Mouse (Mus musculus): ENCODE measurements at regions not wholly inside any gene's neighbourhood (a gene's known extent, or its start where the extent isn't known, plus 50 kb on each side); places are given as distances from the start of the nearest gene placed in this dataset.

- TF ChIP-seq ZC3H11A (IDR thresholded peaks at IDR 0.05; ENCODE audit: low read depth, low read length) (no peak), USF1 (IDR thresholded peaks at IDR 0.05; ENCODE audit: low read depth, low read length) (no peak), CTCF (conservative IDR thresholded peaks at IDR 0.05 in 1 of 2, IDR thresholded peaks at IDR 0.05 in 1 of 2; ENCODE audit: low read depth in 2 of 2, low read length in 2 of 2) (no peak), SMC3 (IDR thresholded peaks at IDR 0.05; ENCODE audit: low read depth, low read length) (no peak), POLR2A (IDR thresholded peaks at IDR 0.05; ENCODE audit: low read depth, low read length) (no peak), CHD2 (IDR thresholded peaks at IDR 0.05; ENCODE audit: low read length) (no peak), MAZ (IDR thresholded peaks at IDR 0.05; ENCODE audit: low read depth, low read length) (no peak), MEF2A (IDR thresholded peaks at IDR 0.05; ENCODE audit: borderline replicate concordance, low read depth, low read length) (no peak), ZNF384 (IDR thresholded peaks at IDR 0.05; ENCODE audit: low read depth, low read length) (no peak), MAX (IDR thresholded peaks at IDR 0.05; ENCODE audit: low read length) (no peak), E2F4 (IDR thresholded peaks at IDR 0.05; ENCODE audit: insufficient replicate concordance, low read depth, low read length) (no peak), TBP (conservative IDR thresholded peaks at IDR 0.05; ENCODE audit: low read depth, low read length) (no peak)
Measured at GRCm38 (mm10) chr6:81611980-81612379, 311.5 kb upstream of the Gcfc2 start.

Measured in CH12.LX (cell line).